8 mouse cellular contexts compared by ENCODE assay signal in genomic region chr10:75486086-75486979, GRCm38 (mm10). TPM values are rescaled to one million over a fixed set of nuclear protein-coding genes. Genes with fewer than 3 reads are reported as not detected.
DNase-seq lines count a peak whose midpoint lies in the region; ATAC-seq and TF ChIP-seq lines count a peak whose summit lies in the region.

No protein-coding gene starts in this region.

- WGBS in forebrain, embryonic 11.5 days = 62% methylated on average over 9 of the region's 9 CpGs

- TF ChIP-seq POLR2A in MEL (IDR thresholded peaks at IDR 0.05; ENCODE audit: control insufficient read depth in 1 of 2, insufficient read depth in 1 of 2, low read depth in 1 of 2, low read length in 2 of 2, poor library complexity in 1 of 2) = no peak

- no peaks in the 10 kb centered on the region for H3K9me3 ChIP-seq in MEL (replicated peaks; ENCODE audit: insufficient read depth, low read length)
- H3K9me3 ChIP-seq in forebrain, embryonic 11.5 days (ENCODE audit: control insufficient read depth, low read length) = no peaks in the 10 kb centered on the region

- H3K9ac ChIP-seq in MEL (ENCODE audit: control insufficient read depth, low read depth, low read length, poor library complexity, severe bottlenecking) = no peak overlapping the region
- no peak overlapping the region for H3K9ac ChIP-seq in forebrain, embryonic 11.5 days (ENCODE audit: low read length)

- no peak overlapping the region for H3K4me3 ChIP-seq in MEL (ENCODE audit: control insufficient read depth in 1 of 2, insufficient read depth in 1 of 2, low read depth in 2 of 2, low read length in 2 of 2)
- H3K4me3 ChIP-seq in forebrain, embryonic 11.5 days (ENCODE audit: low read depth, low read length) = no peak overlapping the region
- H3K4me3 ChIP-seq in layer of hippocampus, adult 2 months = no peak overlapping the region

- intact Hi-C loops in heart, postnatal 25 days (cut with DNase I) = loop anchor here (2.0 to 5.0 kb wide), 5 partner anchors 42 to 304 kb away; partner anchors contain the start of gene Adora2a

- no peak overlapping the region for H3K4me2 ChIP-seq in forebrain, embryonic 11.5 days (ENCODE audit: low read depth, low read length, severe bottlenecking)

- H3K27ac ChIP-seq in MEL (ENCODE audit: control insufficient read depth, low read depth, low read length) = no peak overlapping the region
- no peak overlapping the region for H3K27ac ChIP-seq in forebrain, embryonic 11.5 days (ENCODE audit: low read depth, low read length)
- no peak overlapping the region for H3K27ac ChIP-seq in layer of hippocampus, adult 2 months

- H3K27me3 ChIP-seq in MEL (ENCODE audit: control insufficient read depth in 1 of 2, insufficient read depth in 2 of 2, low read length in 2 of 2) = 0 out of 4 replicates have a peak, but pooled peaks cover 1 to 2% of the 10 kb centered on the region in 2 experiments
- no peaks in the 10 kb centered on the region for H3K27me3 ChIP-seq in forebrain, embryonic 11.5 days (ENCODE audit: control insufficient read depth, insufficient read depth, low read length)

- ATAC-seq in forebrain, embryonic 11.5 days (replicated peaks; ENCODE audit: low FRiP score) = no peak

- DNase-seq in MEL (ENCODE audit: low read depth, low spot score) = peak; percentile 78
- peak; percentile 73 for DNase-seq in c-Kit-positive CD71-negative TER-119-negative erythroid progenitor cells, embryonic 14.5 days (ENCODE audit: low read depth)
- peak; percentile 86 for DNase-seq in forebrain, embryonic 11.5 days (ENCODE audit: low spot score)
- DNase-seq in heart, postnatal 25 days (ENCODE audit: low spot score) = peak; percentile 28
- peak; percentile 70 to 86 for DNase-seq in layer of hippocampus, adult 2 months (ENCODE audit: low spot score in 2 of 2)
- DNase-seq in lung, postnatal 14 days = peak; percentile 87
- DNase-seq in right cerebral cortex, adult 2 months (ENCODE audit: low spot score in 2 of 2) = peak; percentile 89 to 91
- peak; percentile 75 for DNase-seq in urinary bladder, postnatal 25 days (ENCODE audit: low spot score)

- no peaks in the 10 kb centered on the region for H3K79me2 ChIP-seq in MEL (ENCODE audit: control insufficient read depth, insufficient read depth, low read length, poor library complexity)

- peak; percentile 90 for TF ChIP-seq RAD21 in MEL (IDR thresholded peaks at IDR 0.05; ENCODE audit: low read depth, low read length)

- peaks cover 2 to 3% of the 10 kb centered on the region in 2 experiments; a peak in 3 of 4 replicates for H3K4me1 ChIP-seq in MEL (ENCODE audit: control insufficient read depth in 1 of 2, insufficient read depth in 2 of 2, low read length in 2 of 2)
- H3K4me1 ChIP-seq in forebrain, embryonic 11.5 days (replicated peaks; ENCODE audit: control insufficient read depth, insufficient read depth, low read length) = no peaks in the 10 kb centered on the region

- peak; percentile 78 to 88 (median 81) for TF ChIP-seq CTCF in MEL (IDR thresholded peaks at IDR 0.05 in 2 of 3, conservative IDR thresholded peaks at IDR 0.05 in 1 of 3; ENCODE audit: control insufficient read depth in 1 of 3, insufficient read depth in 1 of 3, low read depth in 2 of 3, low read length in 3 of 3, poor library complexity in 1 of 3, severe bottlenecking in 1 of 3)
- peak; percentile 98 for TF ChIP-seq CTCF in layer of hippocampus, adult 2 months (conservative IDR thresholded peaks at IDR 0.05)

- peaks cover 0 to 7% of the 10 kb centered on the region in 2 experiments; a peak in 2 of 4 replicates for H3K36me3 ChIP-seq in MEL (ENCODE audit: control insufficient read depth in 1 of 2, insufficient read depth in 2 of 2, low read length in 2 of 2)
- no peaks in the 10 kb centered on the region for H3K36me3 ChIP-seq in forebrain, embryonic 11.5 days (ENCODE audit: control insufficient read depth, insufficient read depth, low read length)

- no peak for TF ChIP-seq EP300 in MEL (IDR thresholded peaks at IDR 0.05; ENCODE audit: low read depth in 1 of 2, low read length in 2 of 2)

TF ChIP-seq in MEL, 35 proteins besides CTCF, POLR2A, EP300 and RAD21:
- TF ChIP-seq ZC3H11A (IDR thresholded peaks at IDR 0.05; ENCODE audit: low read depth, low read length) (peak; percentile 52), MYB (IDR thresholded peaks at IDR 0.05; ENCODE audit: low read depth, low read length) (no peak), BHLHE40 (IDR thresholded peaks at IDR 0.05; ENCODE audit: borderline replicate concordance, low read depth, low read length) (no peak), POLR2AphosphoS5 (IDR thresholded peaks at IDR 0.05; ENCODE audit: borderline replicate concordance, low read depth, low read length) (no peak), SMC3 (IDR thresholded peaks at IDR 0.05; ENCODE audit: low read depth, low read length) (peak; percentile 70)

RNA-seq across cellular contexts. Expression of gene Snrpd3, which starts 31.0 kb away (rescaled TPM):
- total RNA-seq in MEL (2012; rRNA removed) = 155 TPM in 2 replicates
- polyA plus RNA-seq in MEL (2012; ENCODE audit: insufficient read depth in 1 of 2, insufficient read length in 2 of 2, low read depth in 1 of 2, low replicate concordance in 2 of 2, missing spikeins in 1 of 2) = 100 to 1,000 TPM in 1 of 2 experiments, not detected in 1; 643 TPM
- polyA plus RNA-seq in forebrain, embryonic 11.5 days (2014; fragmentation: Nextera tagmentation; extraction: Ambion mirVana) = 261 and 263 TPM in 2 replicates
- total RNA-seq in heart, postnatal 25 days (2021) = 10 to 100 TPM; 65.8 to 72.0 TPM
- total RNA-seq in layer of hippocampus, adult 2 months (2021) = 10 to 100 TPM; 69.8 to 76.6 TPM

RNA-seq across cellular contexts. Expression of gene Gucd1, which starts 31.4 kb away (rescaled TPM):
- 17.7 and 18.7 TPM in 2 replicates for total RNA-seq in MEL (2012; rRNA removed)
- 10 to 100 TPM in 1 of 2 experiments, not detected in 1; 30.7 TPM for polyA plus RNA-seq in MEL (2012; ENCODE audit: insufficient read depth in 1 of 2, insufficient read length in 2 of 2, low read depth in 1 of 2, low replicate concordance in 2 of 2, missing spikeins in 1 of 2)
- polyA plus RNA-seq in forebrain, embryonic 11.5 days (2014; fragmentation: Nextera tagmentation; extraction: Ambion mirVana) = 30.0 and 35.4 TPM in 2 replicates
- 10 to 100 TPM; 40.1 to 40.4 TPM for total RNA-seq in heart, postnatal 25 days (2021)
- 10 to 100 TPM; 14.5 to 16.0 TPM for total RNA-seq in layer of hippocampus, adult 2 months (2021)

Comparison
In these comparisons a context has a peak if more than half of its experiments do, and no peak if none do; other contexts are left out.
1. DNase-seq: peak in every context shown above with its lines; median percentile 90 in right cerebral cortex, adult 2 months; 87 in lung, postnatal 14 days; 86 in forebrain, embryonic 11.5 days; 78 in MEL; 78 in layer of hippocampus, adult 2 months; 75 in urinary bladder, postnatal 25 days; 73 in c-Kit-positive CD71-negative TER-119-negative erythroid progenitor cells, embryonic 14.5 days; 28 in heart, postnatal 25 days.